Mouse (Mus musculus): ENCODE measurements at regions not wholly inside any gene's neighbourhood (a gene's known extent, or its start where the extent isn't known, plus 50 kb on each side); places are given as distances from the start of the nearest gene placed in this dataset.

DNA sequence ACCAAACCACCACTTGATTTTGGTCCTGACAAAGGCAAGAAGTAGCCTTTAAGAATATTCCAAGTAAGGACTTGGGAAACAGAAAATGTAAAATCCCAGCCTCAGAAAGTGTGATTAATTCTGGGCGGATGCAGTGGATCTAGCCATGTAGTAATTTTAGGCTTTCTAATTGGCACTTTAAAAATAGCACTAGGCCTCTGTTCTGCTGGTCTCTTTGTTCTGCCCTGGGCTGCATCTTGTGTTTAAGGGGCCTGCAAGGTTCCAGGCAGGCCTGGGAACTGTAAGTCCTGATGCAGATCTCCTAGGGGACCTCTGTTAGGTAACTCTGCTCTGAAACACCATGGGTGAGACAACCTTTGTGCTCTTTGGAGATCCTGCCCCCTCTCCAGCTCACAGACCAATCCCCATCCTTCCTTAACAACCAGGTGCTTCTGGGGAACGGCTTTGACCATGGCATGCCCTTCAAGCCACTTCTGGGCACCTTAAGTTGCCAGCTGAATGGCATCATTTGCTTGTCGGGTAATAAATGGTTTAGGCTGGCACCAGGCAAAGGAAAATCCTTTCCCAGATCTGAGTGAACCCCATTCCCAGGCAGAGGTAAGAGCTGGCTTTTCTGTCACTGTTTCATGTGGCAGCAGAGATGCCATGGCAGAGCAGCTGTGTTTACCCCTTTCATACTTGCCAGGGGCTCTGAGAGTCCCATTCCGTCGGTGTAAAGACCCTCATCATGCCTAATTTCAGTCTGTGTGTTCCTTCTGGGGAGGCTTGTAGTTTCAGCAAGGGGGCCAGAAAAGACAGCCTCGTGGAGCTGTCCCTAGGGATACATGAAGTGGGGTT lies 115.3 kb upstream of the Peli2 start:
- DNase-seq = peak; percentile 12 to 42

GRCm38 (mm10) chr14:48005929-48006309 lies 114.7 kb upstream of the Peli2 start:
- peak; percentile 11 to 54 for DNase-seq

DNA sequence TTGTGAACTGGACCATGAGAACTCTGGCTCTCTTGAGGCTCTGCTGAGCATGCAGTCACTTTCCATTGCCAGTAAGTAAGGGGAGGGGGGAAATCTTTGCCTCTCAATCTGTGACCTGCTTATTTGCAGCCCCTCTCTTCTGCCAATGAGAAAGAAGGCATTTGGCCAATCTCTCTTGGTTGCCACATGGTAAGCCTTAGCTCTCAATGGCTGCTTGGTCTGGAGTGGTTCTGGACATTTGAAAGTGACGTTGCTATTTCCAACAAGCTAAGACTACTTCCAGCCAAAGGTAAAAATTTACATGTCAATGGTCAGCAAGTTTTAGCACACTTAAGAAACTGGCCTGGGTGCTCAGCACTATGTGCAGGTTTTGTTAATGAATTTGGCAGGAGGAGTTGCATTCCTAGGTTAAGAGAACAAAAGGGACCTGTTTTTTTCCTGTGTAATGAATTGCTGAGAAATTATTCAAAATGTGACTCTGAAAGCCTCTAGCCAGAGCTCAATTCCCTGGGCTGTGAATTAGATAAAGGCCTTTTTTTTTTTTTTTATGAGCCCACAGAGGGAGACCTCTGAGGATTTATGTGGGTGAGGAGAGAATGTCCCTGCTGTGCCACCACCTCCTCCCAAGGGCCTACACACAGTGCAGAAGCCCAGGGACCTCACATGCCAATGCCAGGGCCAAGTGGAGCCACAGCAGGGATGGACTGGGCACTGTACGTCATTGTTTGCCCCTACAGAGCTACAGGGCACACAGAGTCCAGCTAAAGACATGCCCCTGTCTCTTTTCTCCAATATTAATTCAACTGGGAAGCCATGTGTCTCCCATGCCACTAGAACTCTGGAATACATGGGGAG lies 108.0 kb upstream of the Peli2 start:
- DNase-seq = peak; percentile 13 to 61

DNA sequence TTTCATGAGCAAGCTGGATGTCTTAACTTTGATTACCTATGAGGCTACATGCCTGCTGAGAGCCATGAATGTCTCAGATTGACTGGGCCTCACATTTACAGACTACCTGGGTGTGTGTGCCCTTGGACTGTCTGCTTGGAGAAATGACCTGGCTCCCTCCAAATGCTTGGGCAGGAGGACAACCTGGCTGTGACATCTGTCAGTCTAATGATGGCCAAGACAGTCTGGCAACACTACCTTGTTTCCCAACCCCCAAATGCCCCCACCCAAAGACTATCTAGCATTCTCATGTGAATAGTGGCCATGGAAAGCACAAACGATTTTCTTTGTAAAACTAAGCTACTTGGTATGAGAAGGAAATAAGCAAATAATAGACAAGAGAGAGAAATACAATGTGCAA lies 107.2 kb upstream of the Peli2 start:
- DNase-seq = no peak

DNA sequence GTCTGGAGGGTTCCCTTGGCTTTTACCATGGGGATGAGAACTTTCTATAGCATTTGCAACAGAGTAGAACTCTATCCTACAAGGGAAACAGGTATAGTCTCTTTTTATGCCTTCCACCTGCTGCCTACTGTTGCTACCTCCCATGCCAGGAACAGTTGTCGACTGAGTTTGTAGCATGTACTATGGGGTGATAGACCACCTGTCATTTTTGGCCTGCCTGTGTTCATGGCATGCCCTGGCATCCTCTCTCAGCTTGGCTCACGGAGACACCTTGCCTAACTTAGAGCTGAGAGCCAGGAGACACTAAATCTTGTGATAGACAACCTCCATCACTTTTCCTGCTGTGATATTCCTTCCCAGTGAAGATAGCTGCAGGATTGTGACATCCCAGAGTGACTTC lies 105.8 kb upstream of the Peli2 start:
- no peak for DNase-seq

GRCm38 (mm10) chr14:48017971-48018370 lies 102.7 kb upstream of the Peli2 start:
- no peak for DNase-seq

DNA sequence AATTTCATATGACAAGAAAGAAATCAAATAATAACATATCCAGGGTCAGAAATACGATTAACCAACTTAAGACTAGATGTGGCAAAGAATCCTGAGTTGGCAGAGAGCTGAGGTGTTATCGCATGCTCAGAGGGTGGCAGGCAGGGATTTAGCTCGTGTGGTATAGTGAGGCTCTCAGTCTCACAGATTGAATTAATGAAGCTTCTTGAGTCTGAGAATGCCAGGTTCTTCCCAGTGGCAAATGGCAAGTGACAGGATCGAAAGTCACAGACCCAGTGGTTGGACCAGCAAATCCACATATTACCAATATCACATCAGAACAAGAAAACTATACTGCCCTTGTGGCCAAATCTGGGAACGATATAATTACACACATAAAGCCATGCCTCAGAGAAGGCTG lies 101.3 kb upstream of the Peli2 start:
- no peak for DNase-seq

DNA sequence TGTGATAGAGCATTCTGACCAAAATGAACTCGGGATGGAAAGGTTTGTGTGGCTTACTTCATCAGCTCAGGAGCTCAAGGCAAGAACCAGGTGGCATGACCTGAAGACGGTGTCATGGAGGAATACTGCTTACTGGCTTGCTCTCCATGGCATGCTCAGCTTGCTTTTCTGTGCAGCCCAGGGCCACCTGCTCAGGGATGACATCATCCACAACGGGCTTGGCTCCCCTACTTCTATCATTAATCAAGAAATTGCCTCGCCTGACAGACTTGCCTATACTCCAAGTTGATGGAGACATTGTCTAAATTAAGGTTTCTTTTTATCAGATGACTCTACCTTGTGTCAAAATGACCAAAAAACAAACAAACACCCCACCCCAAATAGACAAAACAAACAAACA lies 98.4 kb upstream of the Peli2 start:
- no peak for DNase-seq

DNA sequence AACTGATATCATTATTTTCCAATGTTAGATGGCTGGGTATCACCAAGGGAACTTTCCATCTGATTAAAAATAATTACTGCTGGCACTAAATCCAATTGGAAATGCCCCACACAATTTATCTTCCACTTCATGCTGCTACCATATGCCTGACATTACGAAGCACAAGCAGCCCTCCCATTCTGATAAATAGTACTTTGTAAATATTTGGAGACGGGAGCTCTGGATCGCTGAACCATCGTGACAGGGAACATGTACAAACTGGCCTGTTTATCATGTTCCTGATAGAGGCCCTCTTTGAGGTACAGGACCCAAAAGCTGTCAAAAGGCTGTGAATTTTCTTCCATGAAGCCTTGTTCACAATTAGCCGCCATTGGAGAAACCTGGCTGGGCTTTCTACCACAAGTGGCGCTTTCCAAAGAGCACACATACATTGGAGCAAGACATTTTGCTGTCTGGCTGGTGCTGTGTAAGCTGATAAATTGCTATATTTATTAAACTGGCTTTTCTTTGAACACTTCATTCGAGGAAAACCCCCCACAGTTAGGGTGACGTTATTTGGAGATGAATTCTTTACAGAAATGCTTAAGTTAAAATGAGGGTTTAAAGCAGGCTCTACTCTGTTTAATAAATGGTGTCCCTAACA lies 96.5 kb upstream of the Peli2 start:
- DNase-seq = no peak

GRCm38 (mm10) chr14:48039286-48039790 lies 81.3 kb upstream of the Peli2 start:
- DNase-seq = peak in 1 of 2 experiments; percentile 27

DNA sequence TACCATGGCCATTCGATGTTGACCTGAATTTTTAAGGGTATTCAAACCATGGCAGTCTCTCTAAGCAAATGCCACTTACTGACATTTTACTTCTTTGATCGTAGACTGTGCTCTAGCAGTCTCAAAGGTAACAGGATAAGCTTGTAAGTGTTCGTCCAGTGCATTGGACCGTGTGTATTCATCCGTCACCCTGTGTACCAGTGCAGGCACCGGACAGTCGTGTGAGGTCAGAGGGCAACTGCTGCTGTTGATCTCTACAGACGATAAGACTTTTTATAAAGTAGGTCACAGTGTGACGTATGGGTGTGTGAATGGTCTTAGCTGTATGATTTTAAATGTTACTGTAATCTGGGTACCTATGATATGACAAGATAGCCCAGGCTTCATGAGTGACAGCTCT lies 74.5 kb upstream of the Peli2 start:
- peak; percentile 13 to 43 for DNase-seq

DNA sequence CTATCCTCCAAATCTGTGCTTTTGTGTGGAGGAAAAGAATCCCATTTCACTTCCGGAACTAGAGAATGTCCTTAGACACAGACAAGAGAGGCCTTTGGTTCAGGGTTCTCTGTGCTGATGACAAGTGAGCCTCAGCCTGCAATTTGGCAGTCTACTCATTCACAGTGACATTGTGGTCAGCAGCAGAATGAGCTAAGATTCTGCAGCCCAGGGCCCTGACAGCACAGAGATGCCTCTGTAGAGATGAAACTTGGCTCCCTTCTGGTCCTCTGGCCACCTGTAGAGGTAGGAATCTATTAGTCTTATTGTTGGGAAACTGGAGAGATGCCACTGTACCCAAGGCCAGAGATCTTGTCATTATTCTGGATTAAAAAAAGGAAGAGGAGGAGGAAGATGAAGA lies 73.8 kb upstream of the Peli2 start:
- DNase-seq = no peak

GRCm38 (mm10) chr14:48049698-48050459 lies 70.7 kb upstream of the Peli2 start:
- DNase-seq = peak in 1 of 2 experiments; percentile 59

- peak in 1 of 2 experiments; percentile 25 for DNase-seq
Observed at GRCm38 (mm10) chr14:48050460-48050760, 70.2 kb upstream of the Peli2 start.

DNA sequence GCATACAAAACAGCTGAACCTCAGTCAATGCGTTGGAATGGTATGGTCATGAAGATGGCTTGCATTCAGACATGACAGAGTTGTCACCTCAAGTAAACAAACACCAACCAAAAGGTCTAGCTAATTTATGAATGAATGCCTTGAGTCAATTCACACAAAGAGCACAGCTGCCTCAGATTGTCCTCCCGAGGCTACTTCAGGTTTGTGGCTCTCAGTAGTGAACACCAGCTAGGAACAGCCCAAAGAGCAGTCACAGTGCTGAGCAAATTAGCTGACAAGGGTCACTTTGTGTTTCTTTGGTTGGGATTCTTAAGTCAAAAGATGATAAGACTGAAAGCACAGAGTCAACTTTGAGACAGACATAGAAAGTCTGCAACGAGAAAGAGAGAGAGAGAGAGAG lies 68.7 kb upstream of the Peli2 start:
- DNase-seq = no peak

- DNase-seq = no peak
Observed at GRCm38 (mm10) chr14:48052405-48052804, 68.2 kb upstream of the Peli2 start.

DNA sequence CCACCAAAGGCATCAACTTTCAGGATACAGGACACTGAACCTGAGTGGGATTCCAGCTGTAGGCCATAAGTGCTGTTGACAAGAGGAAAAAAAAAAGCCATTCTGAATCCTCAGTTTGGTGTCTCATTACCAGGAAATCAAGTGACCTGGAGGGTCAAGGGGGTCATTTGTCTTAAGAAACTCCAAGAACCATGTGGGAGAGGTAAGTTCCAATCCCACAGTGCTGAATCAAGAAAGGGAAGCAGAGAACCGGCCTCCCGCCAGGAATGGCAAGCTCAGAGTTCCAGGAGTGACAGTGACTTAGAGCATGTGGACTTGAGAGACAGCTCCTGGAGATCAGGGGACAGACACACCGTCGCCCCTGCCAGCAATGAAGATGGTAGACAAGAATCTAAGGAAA lies 67.5 kb upstream of the Peli2 start:
- no peak for DNase-seq

GRCm38 (mm10) chr14:48054719-48055118 lies 65.9 kb upstream of the Peli2 start:
- DNase-seq = no peak

DNA sequence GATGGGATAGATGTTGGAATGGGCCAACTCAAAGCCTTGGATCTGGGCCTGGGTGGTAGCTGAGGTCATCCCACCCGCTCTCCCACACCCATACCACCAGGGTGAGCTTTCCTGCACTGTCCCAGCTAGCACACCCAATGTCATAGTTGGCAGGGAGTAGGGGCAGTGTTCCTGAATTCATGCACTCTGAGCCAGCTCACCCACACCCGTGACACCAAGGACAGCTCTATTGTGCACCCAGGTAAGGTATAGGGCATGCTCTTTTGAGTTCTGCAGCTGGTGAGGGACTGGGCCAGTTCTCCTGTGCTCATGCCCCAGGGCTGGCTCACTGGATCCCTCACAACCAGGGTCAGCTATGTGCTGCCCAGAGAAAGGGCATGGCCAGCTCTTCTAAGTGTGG lies 64.8 kb upstream of the Peli2 start:
- no peak for DNase-seq

DNA sequence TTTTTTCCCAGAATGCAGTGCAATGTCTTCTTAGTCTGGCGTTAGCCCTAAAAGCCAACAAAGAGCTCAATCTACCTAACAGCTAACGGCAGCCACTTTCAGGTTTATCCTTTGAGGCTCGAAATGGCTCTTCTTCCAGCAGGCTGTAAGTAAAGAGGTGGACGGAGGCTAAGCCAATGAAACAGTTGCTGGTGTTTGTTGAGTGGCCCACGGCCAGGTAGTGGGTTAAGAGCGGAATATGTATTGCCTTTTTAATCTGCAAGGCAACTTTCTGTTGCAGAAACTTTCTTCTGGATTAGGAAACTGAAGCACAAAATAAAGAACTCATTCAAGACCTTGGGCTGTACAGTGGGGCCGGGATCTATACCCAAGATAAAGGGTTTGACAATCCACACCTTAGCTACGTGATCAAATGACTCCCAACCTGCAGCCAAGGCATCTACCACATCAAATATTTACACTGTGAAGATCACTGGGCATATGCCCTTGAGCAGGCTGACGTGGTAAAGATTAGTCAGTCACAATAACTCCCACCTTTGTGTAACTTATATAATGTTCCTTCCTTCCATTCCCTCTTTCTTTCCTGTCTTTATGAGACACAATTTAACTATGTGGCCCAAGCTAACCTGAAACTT lies 62.3 kb upstream of the Peli2 start:
- no peak for DNase-seq

DNA sequence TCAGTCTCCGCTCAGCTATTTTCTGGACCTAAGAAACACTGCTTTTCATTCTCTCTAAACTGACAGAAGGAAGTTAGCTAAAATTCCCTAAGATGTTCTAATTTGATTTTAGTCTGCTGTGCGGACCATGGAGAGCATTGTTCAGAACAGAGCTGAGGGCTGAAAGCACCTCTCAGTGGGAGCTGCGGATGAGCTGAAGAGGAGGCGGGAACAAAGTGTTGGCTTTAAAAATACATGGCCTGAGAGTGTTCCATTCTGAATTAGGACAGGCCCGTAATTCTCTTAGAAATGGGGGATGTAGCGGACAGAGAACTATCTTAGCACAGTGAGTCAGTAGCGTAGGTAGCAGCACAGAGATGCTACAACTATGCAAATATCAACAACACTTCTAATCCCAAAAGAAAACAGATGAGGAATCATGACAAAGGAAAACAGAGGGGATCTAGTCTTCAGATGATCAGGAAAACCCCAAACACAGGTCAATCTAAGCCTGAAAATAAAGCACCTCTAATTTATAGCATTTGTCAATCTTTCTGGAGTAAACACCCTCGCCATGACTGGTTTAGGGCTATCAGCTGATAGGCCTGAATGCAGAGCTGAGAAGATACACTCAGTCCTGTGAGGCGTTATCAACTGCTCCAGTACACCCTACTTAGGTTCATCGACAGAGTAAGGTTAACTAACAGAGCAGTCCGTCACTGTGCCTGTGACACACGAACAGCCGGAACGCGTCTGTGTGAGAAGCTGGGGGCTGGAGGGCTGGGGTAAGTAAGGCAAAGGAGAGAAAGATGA lies 60.8 kb upstream of the Peli2 start:
- no peak for DNase-seq

Data from kidney, adult 8-10 months (tissue).